Mouse (Mus musculus): Measurements from ENCODE around the gene Nhs.

The Nhs gene

DNA sequence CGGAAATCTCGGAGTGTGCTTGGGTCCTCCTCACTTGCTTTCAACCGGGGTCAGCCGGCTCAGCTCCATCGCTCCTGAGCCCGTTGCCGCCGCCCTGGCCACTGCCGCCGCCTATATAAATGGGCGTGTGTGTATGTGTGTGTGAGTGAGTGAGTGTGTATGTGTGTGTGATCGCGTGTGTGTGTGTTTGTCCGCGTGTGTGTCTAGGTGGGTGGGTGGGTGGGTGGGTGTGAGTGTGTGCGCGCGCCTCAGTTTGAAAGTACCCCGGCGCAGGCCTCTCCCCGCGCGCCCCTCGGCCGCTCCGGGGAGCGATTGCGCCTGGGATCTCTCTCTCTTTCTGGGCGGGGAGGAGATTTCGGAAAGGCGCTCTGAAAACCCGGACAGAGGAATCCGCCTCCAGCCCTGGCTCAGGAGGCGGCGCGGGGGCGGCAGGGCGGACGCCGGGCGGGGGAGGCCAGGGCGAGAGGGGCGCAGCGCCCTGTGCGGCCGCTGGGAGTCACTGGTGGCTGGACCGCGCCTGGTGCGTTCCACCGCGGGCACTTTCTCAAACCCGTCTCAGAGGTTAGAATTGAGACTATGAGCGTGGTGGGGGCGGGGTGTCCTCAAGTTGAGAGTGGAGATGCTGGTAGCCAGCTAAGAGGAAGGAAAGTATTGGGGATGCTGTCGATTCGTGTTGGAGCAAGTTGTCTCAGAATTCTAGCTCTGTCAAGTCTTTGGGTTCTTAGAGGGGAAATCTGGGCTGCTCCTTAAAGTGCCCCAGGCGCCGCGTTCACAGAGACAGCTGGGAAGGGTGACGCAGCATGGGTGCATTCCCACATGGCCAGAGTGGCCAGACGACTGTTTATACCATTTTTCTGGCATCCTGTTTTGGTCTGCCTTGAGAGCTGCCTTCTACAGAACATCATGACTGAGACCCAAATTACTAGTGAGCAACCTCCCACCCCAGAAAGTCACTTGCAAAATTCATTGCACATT lies at the start of gene Nhs:
Nhs (minus strand) TSS at position 94 of the 975 bp plus-strand sequence.
- DNase-seq, result peak; percentile 47

DNA sequence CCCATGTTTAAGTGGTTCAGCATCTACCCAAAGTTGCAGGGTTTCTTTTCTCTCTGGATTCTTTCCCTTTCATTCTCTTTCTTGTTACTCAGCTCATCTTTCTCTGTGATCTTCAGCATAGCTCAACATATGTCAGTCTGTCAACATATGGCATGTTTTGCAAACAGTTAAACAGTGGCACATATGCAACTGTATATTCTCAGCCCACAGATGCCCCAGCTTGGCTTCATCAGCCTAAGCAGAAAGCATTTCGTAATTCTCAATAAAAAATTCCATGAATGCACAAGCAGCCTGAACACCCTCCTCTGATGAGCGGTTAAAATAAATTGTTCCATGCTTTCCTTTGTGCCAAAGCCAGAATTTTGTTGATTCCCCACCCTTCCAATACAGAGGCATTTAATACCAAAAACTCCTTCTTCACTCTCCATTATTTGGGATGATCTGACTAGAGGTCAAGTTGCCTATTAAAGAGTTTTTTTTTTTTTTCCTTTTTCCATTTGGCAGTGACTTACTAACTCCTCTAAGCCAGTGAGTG lies 46.9 kb upstream of the Nhs start:
- DNase-seq, result no peak

DNA sequence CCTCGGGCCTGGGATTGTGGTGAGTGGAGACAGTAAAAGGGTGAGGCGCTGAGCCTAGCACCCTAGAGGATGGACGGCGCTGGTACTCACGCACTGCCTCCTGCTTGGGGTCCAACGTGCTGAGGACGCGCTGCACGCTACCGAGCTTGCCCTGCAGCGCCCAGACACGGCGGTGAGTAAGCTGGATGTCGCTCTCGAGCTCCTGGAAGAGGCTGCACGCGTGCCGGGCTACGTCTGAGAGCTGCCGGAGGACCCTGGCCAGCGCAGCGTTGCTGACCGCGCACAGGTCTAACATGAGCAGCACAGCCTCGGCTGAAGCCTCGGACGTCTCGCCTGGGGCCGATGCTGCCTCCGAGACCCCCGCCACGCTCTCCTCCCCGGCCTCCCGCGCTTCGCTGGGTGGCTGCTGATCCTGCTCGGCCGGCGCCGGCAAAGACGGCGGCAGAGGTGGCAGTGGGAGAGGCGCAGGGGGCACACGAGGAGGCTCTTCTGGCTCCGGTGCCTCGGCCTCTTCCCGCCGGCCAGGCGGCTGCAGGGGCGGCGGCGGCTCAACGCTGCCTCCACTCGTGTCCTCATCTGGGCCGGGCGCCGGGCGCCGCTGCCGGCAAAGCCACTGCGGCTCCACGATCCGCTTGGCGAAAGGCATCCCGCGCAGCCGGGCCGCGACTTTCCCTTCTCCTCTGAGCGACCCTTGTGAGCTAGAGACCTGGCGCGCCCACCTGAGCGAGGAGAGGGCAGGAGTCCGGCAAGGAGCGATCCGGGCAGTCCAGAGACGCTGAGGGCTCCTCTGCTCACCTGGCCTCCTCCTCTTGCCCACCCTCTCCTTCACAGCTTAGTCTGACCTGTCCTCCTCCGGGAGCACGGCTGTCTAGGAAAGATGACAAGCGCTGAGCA lies 540 bp downstream of the Nhs start:
- DNase-seq, result peak; percentile 18

DNA sequence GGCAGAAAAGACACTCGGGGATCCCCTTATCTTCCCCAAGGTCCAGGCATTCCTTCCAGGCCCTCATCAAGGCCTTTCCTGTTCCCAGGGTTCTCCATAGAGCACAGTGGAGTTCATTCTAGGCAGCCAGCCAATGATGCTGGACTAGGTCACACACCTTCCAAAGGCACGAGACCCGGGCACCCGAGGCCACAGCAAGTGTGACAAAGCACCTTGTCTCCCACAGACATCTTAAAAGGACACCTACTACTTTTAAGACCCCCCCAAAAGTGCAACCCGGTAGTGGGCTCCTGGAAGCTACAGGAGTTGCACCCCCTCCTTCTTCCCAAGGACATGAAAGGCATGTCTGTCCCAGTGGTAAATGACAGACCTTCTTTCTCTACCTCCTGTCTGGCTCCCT lies 1.4 kb downstream of the Nhs start:
- DNase-seq, result no peak

DNA sequence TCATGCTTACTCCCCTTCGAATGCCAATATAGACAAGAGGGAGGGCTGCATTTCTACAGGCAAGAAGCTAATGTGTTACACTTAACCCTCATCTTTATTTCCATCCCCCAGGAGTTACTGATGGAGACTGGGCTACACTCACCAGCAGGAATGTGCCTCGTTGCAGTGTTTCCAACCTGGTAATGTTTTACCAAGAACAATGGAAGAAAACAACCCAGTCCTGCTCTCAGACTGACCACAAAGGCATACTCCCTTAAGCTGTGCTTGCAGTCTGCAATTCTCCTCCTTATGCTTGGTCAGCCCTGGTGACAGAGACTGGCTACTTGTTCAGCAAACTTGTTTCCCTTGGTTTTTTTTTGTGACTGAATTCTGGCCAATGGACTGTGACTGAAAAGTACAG lies 21.7 kb downstream of the Nhs start:
- no peak for DNase-seq

DNA sequence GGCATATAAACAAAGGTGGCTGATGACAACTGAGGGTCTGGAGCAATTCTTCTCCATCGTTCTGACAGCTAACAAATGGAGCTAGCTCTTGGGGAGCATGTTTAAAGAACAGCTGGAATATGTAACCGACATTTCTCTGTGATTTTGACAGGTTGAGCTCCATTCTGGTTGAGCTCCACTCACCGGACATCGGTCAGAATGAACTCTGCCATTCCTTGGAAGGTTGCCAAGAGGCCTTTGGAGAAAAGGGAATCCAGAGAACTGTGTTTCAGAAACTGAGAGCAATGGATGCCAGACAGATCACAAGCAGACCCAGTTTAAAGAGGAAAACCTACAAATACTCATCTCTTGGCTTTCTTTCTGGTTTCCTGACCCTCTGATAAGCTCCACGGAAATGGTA lies 46.3 kb downstream of the Nhs start:
- DNase-seq, result peak; percentile 3

DNA sequence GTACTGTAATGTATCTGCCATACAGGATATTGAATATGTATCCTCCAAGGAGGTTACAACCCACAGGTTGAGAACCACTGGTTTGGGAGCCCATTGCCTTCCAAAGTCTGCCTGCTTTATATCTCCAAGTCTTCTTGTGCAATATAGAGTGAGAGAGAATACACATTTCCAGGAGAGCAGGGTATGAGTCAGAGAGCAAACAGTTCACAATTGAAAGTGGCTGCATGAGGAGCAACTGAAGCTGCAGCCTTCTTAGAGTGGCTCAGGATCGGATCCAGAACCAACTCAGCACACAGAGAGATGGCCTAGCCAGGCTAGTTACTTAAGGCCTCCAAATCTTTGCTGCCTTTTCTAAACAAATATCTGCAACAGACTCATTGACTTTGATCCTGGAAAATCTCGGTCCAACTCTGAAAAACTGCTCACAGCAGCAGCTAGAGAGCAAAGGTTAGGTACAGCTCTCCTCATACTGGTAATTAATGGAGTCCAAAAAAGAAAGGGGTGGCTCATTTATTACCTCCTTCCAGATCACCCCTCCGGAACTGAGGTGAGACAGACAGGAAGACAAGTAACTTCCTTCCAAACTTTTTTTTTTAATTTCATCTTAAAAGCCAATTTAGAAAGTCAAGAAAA lies 56.6 kb downstream of the Nhs start:
- no peak for DNase-seq

DNA sequence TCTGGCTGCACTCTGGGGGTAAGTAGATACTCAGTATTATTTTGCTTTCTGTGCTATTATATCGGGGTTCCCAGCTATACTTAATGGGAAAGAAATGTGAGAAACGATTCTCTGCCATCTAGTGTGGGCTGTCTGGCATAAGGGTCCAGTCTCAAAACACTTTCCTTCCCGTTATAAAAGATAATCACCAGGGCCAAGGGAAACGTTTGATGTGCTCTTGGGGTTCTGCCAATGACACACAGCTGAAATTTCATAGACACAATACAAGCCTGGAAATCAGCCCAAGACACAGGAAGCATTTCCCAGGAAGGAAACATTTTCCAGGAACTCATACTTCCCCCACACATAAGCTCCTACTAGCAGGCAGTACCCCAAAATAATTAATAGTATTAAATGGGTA lies 61.2 kb downstream of the Nhs start:
- no peak for DNase-seq

DNA sequence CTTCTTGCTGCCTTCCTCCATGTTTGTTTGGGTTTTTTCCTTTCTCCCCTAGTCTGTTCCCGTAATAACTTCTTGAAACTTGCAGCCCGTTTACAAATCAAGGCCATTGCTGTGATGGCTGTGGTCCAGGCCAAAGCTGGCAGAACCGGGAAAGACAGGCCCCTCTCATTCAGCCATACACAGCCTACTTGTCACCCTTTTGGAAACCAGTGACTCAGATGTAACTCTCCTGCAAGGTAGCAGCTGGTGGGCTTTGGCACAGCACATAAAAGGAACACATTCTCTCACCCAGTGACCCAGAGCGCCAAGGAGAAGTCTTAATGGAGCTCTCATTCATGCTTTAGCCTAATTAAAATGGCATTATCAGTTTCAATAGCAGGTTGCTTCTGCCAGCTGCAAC lies 72.2 kb downstream of the Nhs start:
- no peak for DNase-seq

DNA sequence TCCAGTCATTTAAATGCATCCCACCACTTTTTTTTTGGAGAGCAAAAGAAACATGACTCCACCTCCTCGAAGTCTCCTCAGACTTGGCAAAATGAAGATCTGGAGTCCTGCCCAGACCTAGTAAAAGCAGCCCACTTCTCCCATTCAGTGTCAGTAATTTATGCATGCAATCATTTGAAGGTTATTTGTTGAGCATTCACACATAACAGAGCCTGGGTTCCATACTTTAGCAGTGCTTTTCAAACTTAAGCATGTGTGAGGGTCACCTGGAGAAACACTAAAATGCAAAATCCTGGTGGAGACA lies 73.7 kb downstream of the Nhs start:
- no peak for DNase-seq

DNA sequence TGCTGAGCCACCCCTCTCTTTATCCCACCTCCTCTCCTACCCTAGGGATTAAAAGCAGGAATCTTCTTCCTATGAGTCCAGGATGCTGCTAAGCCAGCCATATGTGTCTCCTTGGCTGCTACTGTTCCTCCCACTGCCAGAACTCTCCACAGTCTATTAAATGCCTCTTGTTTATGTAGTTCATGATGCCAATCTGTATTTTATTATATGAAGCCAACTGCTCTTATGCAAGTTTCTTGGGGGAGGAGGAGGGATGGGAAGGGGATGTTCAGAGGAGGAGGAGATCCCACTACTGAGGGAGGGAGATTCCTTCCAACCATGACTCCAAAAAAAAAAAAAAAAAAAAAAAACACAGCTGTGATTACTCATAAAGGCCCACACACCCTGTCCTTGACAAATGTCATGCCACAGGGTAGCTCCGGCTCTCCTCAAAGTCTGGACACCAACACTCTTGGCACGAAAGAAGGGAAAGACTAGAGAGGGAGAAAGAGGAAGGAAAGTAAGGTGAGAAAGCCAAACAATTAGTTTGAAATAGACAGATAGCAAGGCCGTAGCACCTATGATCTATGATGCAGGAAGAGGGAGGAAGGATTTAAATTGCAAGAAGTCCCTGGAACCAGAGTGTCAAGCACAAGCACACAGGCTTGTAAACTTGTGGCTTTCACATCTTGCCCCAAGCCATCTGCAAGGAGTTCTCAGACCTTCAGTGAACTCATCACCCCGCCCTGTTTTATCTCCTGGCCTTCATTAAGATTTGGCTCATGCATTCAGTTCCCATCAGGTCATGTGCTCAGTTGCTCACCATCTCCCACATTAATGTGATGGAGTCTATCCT lies 74.3 kb downstream of the Nhs start:
- no peak for DNase-seq

DNA sequence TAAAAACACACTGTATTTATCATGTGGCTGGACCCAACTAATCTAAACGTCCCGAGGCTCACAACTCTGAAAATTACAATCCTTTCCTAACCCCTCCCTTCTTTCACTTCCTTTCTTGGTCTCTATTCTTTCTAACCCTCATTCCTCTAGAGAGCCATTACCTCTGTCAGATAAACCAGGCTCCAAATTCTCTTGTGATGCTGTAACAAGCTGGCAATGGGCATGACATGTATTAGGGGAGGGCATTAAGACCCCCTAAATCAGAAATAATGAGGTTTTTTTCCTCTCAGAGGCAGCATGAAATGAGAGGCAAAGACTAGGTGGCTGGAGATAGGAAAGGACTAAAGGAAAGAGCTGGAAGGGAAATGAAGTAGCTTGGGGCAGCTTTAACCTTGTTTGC lies 96.4 kb downstream of the Nhs start:
- no peak for DNase-seq

DNA sequence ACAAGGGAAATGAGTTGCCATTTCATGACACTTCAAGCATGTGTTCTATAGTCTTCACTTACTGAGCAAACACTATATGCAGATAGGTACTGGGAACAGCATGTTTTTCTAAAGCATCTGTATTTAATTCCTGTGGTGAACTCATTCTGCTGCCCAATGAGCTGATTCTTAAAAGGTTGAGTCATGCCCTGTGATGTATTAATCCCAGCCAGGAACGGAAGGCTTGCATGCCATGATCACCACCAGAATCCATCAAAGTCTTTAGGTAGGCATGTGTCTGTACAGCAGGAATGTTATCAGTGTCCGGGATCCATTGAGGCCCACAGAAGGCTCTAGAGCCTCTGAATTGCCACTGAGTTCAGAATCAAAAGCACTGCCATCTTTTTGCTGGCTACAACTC lies 103.9 kb downstream of the Nhs start:
- DNase-seq, result no peak

DNA sequence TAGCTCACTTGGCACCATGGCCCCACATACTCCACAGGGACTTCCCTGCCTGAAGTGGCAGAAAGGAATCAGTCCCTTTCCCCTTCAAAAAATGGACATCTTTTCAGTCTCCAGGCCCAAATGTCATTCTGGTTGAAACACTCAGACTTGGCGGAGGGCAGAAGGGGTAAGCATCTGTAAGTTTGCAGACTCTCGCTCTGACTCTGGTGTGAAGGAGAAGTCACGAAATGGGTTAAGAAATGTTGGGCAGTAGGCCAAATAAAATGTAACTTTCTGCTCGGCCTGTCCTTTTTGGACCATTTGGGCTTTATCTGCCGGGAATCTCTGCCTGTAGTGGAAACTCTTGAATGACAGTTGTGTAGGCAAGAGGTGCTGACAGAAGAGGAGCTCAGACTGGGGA lies 106.0 kb downstream of the Nhs start:
- no peak for DNase-seq

DNA sequence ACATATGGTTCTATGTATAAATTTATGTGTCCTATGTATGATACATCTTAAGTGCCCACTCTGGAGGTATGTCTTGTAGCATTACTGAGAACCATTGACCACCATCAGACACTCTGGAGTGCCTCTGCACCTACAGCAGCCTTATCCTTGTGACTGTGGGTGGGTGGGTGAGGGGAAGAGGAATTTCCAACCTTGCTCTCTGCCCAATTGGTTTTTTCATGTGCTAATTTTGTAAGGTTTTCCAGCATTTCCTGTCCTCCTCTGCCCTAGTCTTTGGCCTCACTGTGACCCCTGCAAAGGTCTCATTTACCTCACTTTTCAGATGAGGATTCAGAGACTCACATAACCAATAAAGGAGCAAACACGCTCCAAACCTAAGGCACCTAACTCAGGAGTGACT lies 107.0 kb downstream of the Nhs start:
- DNase-seq, result no peak

DNA sequence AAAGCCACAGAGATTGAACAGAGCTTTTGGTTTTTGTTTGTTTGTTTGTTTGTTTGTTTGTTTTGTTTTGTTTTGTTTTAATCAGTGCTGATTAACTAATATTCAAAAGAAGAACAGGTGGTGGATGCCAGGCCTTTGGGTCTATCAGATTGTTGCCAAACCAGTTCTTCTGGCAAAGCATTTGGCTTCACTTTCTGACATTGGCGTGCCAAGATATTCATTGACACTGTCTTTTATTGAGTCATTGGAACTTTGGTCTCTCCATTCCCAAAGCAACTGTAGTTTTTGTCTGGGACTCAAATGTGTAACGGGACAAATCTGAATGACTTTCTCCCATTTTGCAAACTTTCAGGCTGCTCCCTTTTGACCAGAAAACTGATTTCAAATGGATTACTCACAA lies 109.9 kb downstream of the Nhs start:
- DNase-seq, result no peak

DNA sequence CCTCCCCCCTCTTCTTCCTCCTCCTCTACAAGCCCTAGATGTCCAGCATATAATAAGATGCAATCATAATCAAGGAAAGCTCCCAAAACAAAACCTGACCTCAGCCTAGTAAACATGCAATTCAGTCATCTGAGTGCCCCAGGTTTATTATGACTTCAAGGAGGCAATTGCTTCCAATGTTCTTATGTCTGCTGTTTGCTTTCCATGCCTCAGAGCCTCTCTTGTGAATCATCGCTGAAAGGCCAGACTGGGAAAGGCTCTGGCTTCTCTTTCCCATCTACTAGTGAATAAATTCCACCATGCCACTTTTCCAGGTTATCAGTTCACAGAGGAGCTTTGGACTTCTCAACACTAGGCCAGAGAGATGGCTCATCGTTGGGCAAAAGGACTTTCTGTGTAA lies 114.0 kb downstream of the Nhs start:
- DNase-seq, result no peak

DNA sequence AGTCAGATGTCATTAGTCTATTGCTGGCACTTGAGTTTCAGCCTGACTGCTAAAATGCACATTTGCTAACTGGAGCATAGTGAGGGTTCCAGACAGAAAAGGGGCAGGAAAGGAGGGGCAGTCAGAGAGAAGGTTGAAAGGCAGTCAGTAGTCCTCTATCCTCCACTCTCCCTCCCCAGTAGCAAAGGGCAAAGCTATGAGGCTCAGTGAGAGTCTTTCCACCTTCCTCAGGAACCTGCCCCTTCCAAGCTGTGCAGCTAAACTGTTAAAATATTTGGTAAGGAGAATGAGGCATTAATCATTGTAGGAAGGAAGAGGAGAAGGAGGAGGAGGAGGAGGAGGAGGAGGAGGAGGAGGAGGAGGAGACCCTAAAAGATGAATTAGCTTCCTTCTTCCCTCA lies 115.4 kb downstream of the Nhs start:
- DNase-seq, result no peak

DNA sequence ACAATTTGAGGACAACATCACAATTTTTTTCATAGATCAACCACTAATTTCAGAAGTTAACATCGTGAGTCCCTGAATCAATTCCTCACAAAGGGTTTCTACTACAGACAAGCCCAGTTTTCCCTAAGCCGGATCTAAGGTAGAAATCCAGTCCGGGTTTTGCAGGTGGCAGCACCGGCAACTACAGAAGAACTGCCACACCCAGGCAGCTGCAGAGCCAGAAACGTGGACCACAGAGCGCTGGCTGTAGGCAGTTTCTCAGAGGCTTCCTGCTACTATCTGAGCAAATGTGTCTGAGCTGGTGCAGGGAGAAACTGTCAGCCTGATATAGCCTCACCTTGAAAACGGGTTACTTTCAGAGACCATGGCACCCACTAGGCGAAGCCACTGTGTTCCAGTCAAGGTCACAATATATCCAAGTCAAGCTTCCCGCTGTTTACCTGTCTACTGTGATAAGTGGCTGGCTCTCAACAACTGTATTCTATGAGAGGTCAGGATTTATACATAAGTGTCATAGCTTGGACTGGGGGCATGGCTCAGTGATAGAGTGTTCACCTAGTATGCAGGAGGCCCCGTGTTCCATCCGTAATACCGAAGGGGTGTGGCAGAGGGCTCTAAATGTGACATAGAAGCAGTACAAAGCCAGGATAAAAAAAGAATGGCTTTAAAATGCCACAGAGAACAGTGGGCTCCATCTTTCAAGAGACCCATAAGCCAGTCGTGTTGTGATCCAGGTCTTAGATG lies 134.1 kb downstream of the Nhs start:
- peak; percentile 56 for DNase-seq

DNA sequence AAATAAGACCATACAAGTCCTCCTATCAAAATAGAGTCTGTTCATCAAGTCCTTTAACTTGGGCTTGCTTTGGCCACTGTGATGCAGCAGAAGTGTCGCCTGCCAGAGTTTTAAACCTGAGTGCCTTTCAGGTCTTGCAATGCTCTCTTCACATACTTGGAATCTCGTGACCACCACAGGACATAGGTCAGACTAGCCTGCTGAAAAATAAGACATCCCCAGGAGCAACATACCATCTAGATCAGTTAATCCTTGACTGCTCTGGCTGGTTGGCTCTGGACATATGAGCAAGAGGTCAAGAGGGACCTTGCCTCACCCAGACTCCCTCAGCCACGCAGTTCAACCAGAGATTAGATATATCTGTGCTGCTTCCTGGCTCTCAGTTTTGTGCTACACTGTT lies 137.8 kb downstream of the Nhs start:
- no peak for DNase-seq

DNA sequence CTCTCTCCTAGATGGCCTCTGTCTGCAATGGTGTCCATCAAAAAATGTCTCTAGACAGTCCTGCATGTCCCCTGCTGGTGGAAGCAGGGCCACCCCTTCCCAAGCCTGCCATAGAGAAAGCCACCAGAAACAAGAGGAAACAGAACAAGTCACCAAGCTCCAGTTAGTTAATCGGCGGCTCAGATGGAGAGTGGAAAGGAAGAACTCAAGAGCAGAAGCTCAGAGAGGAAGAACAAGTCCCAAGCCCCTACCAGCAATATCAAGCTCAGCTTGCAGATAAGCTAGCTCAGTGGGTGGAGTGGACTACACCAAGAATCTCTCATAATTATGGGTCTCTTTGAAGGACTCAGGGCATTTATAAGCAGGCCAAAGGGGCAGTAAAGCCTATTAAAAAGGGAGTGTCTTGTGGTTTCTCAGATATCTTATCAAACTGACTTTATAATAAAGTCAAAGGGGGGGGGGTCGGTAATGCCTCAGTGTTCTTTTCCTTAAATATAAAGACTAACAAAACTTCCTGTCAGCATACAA lies 139.4 kb downstream of the Nhs start:
- DNase-seq, result no peak
